Mouse (Mus musculus) midbrain, embryonic 12.5 days (tissue): ENCODE results near the gene Nlk. TPM values are rescaled to one million over a fixed set of nuclear protein-coding genes. Genes with fewer than 3 reads are reported as not detected.

Experiments
- ATAC-seq: fragments of 200-750 bp; cut with Nextera tagmentation; 2 replicates; pipeline ENCODE4 v1.8.0; 2017; ENCODE audit warnings: low read depth, moderate TSS enrichment, moderate library complexity; ENCODE audit not compliant: low FRiP score
- H3K27ac ChIP-seq: fragments of 300-500 bp; sonication (generic); replicated peaks from 2 replicates; pipeline ENCODE4 v1.5.1; 2016; ENCODE audit warnings: mild to moderate bottlenecking
- H3K27me3 ChIP-seq: fragments of 300-500 bp; sonication (generic); 2 replicates; pipeline ENCODE4 v1.6.1; 2016; ENCODE audit warnings: mild to moderate bottlenecking
- H3K36me3 ChIP-seq: fragments of 300-500 bp; sonication (generic); 2 replicates; pipeline ENCODE4 v1.6.1; 2016
- H3K4me1 ChIP-seq: fragments of 300-500 bp; sonication (generic); 2 replicates; pipeline ENCODE4 v1.6.1; 2016
- H3K4me2 ChIP-seq: fragments of 300-500 bp; sonication (generic); replicated peaks from 2 replicates; pipeline ENCODE4 v1.6.1; 2016; ENCODE audit warnings: mild to moderate bottlenecking, moderate library complexity
- H3K4me3 ChIP-seq: fragments of 300-500 bp; sonication (generic); 2 replicates; pipeline ENCODE4 v1.5.1; 2016; ENCODE audit warnings: mild to moderate bottlenecking
- H3K9ac ChIP-seq: fragments of 300-500 bp; sonication (generic); replicated peaks from 2 replicates; pipeline ENCODE4 v1.6.1; 2016; ENCODE audit warnings: mild to moderate bottlenecking, moderate library complexity
- H3K9me3 ChIP-seq: fragments of 300-500 bp; sonication (generic); 2 replicates; pipeline ENCODE4 v1.6.1; 2016; ENCODE audit warnings: mild to moderate bottlenecking
- WGBS: fragments of 180-500 bp; shearing (Covaris S2); methylation state at CpG from one replicate; pipeline ENCODE4 v1.1.7; 2016; 5-methylcytosine and 5-hydroxymethylcytosine counted together
- polyA plus RNA-seq: library from polyadenylated mRNA; unstranded; fragments of >200 nt; fragmentation: Nextera tagmentation; extraction: Ambion mirVana; gene quantifications from 2 replicates; pipeline ENCODE4 v1.2.1, GENCODE M21; 2016

Nlk gene
- polyA plus RNA-seq, 1 experiment from 2014 or later: 25.4 TPM

DNA sequence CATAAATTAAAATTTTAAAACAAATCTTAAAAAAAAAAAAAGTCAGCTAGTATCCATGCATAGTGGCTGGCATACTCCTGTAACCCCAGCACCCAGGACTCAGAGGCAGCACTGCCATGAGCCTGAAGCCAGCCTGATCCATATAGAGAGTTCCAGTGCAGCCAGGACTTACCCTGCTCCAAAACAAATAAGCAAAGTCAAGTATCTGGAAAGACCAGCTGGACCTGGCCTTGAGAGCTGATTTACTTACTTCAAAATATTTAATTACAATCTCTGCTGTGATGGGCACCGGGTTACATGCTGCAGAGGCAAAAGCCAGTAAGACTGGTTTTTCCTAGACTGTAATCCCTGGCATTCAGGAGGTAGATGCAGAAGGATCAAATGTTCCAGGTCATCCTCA, 27.6 kb upstream of the Nlk start:
- H3K36me3 ChIP-seq: no peaks in the 10 kb centered on the region
- no peak overlapping the region for H3K9ac ChIP-seq
- H3K27ac ChIP-seq: no peak overlapping the region
- no peaks in the 10 kb centered on the region for H3K4me1 ChIP-seq
- H3K27me3 ChIP-seq: peaks cover 3% of the 10 kb centered on the region; the same call in 1 of the 2 replicates
- 88% methylated on average over 1 of the region's 1 CpGs for WGBS
- no peaks in the 10 kb centered on the region for H3K9me3 ChIP-seq
- no peak overlapping the region for H3K4me3 ChIP-seq
- ATAC-seq: no peak
- no peak overlapping the region for H3K4me2 ChIP-seq

DNA sequence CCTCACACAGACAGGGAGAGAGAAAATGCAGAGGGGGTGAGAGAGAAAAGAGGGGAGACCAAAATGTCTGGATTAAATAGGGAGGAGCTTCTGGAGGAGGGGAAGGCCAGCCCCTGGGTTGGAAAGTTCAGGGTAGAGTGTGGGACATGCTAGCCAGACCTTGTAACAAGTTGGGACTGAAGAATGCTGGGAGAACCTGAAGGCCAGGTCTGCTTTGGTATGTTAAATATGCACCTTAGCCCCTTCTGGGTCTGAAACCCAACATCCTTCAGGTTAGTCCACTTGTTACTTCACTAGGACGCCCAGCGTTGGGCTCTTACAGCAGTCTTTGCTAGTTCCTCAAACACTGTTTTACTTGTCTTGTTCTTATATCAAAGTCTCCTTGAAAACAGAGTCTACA, 24.2 kb upstream of the Nlk start:
- H3K36me3 ChIP-seq: no peaks in the 10 kb centered on the region
- no peak overlapping the region for H3K9ac ChIP-seq
- H3K9me3 ChIP-seq: no peaks in the 10 kb centered on the region
- no peak overlapping the region for H3K4me3 ChIP-seq
- 97% methylated on average over 2 of the region's 2 CpGs for WGBS
- no peak overlapping the region for H3K4me2 ChIP-seq
- H3K27ac ChIP-seq: no peak overlapping the region
- no peak for ATAC-seq
- peaks cover 3% of the 10 kb centered on the region; the same call in 1 of the 2 replicates for H3K27me3 ChIP-seq
- H3K4me1 ChIP-seq: no peaks in the 10 kb centered on the region

DNA sequence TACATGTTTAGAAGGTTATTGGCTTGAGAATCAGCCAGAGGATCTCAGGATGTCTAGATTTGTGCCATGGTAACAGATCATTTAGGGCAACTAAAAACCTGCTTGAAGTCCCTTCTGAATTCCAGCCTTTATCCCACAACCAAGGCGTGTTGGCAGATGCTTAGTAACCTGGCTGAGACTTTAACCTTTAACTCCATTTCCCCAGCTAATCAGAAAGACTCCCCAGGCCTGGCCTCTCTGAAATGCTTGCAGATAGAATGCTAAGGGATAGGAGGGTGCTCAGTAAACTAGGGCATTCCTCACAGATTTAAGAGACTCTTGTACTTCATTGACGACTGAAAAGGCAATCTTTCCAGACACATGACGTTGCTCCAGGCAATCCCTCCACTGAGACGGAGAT, 20.5 kb upstream of the Nlk start:
- WGBS: 59% methylated on average over 4 of the region's 4 CpGs
- no peak overlapping the region for H3K4me3 ChIP-seq

DNA sequence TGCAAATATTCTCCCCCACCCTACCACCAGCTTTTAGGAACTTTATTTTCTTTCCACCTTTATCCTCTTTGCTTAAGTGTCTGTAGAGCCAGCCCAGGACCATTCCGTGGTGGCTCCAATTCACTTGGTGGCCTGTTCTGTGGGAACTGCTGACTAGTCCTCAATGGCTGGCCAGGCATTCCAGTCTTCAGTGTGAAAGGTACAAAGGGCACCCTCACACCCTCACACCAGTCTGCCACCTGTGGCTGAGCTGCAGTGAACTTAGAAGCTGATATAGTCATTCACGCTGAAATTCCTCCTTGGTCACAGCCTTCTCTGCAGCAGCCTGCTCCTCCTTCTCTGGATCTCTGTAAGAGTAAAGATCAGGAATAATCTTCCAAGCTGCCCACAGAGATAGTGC, 11.5 kb upstream of the Nlk start:
- H3K4me1 ChIP-seq: no peaks in the 10 kb centered on the region
- no peaks in the 10 kb centered on the region for H3K9me3 ChIP-seq
- 88% methylated on average over 2 of the region's 2 CpGs for WGBS
- H3K36me3 ChIP-seq: no peaks in the 10 kb centered on the region
- H3K4me2 ChIP-seq: no peak overlapping the region
- ATAC-seq: no peak
- no peak overlapping the region for H3K27ac ChIP-seq
- H3K27me3 ChIP-seq: no peaks in the 10 kb centered on the region
- no peak overlapping the region for H3K9ac ChIP-seq
- H3K4me3 ChIP-seq: no peak overlapping the region

More for the DNA sequence above, 20.5 kb upstream of the Nlk start:
- no peak overlapping the region for H3K27ac ChIP-seq
- no peak for ATAC-seq
- no peaks in the 10 kb centered on the region for H3K9me3 ChIP-seq
- H3K27me3 ChIP-seq: no peaks in the 10 kb centered on the region
- H3K9ac ChIP-seq: no peak overlapping the region
- no peaks in the 10 kb centered on the region for H3K36me3 ChIP-seq
- H3K4me1 ChIP-seq: no peaks in the 10 kb centered on the region
- H3K4me2 ChIP-seq: no peak overlapping the region

DNA sequence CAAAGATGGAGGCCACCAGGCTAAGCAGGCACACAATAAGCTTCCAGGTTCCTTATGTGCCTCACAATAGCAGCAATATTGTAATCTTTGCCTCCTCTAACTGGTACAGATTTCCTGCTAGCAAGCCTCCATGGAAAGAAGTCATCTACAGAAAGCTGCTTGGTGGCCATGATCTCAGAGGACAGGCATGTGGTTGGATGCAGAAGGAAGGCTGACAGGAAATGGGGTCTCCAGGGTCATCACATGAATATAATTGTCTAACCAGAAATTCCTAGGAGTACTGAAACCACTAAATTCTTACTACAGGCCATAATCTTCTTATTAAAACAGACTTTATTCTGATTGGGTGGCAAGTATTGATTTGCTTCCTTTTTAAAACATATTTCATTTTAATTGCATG, 8.9 kb upstream of the Nlk start:
- H3K4me3 ChIP-seq: no peak overlapping the region
- no peak overlapping the region for H3K4me2 ChIP-seq
- H3K27me3 ChIP-seq: no peaks in the 10 kb centered on the region
- no peaks in the 10 kb centered on the region for H3K9me3 ChIP-seq
- no peaks in the 10 kb centered on the region for H3K4me1 ChIP-seq
- no peak for ATAC-seq
- H3K36me3 ChIP-seq: no peaks in the 10 kb centered on the region
- H3K27ac ChIP-seq: no peak overlapping the region
- no peak overlapping the region for H3K9ac ChIP-seq

DNA sequence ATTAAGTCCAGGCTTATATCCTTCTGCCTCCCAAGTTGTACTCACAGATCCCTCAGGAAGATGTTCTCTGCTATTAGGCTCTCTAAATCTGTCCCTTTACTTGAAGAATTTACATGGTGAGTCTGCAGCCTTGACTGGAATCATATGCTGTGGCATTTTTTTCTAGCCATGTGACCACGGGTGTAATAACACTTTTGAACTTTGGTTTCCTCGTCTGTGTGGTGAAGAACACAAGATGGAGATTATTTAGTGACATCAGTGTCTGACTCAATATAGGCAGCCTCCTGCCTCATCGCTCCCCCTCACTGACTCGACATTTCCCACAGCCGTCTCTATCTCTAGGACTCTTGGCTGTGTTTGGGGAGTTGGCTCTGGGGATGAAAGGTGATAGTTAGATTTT, 5.9 kb upstream of the Nlk start:
- Histone ChIP-seq H3K27me3 (no peaks in the 10 kb centered on the region), H3K4me1 (no peaks in the 10 kb centered on the region), H3K27ac (no peak overlapping the region), H3K9ac (no peak overlapping the region), H3K4me2 (no peak overlapping the region), H3K36me3 (no peaks in the 10 kb centered on the region), H3K9me3 (no peaks in the 10 kb centered on the region), H3K4me3 (no peak overlapping the region)
- WGBS: 89% methylated on average over 5 of the region's 5 CpGs
- ATAC-seq: no peak

DNA sequence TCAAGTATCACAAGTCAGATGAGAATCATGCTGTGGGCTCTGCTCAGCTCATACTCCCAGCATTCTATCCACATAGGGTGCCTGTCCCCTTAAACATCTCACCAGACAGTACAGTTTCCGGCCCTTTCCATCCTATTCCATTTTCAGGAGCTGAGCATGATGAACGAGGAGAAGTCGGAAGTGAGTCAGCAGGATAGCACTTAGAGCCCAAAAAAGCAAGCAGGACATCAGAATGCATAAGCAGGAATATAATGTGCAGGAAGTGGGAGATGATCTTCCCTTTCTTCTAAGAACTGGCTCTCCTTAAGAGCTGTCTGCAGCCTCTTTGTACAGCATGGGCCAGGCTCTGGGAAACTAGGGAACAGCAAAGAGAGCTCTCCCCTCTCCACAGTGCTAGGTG, 5.1 kb upstream of the Nlk start:
- ATAC-seq: no peak
- H3K4me1 ChIP-seq: no peaks in the 10 kb centered on the region
- no peak overlapping the region for H3K9ac ChIP-seq
- H3K4me2 ChIP-seq: no peak overlapping the region
- H3K27me3 ChIP-seq: no peaks in the 10 kb centered on the region
- H3K4me3 ChIP-seq: no peak overlapping the region
- WGBS: 78% methylated on average over 3 of the region's 3 CpGs
- no peaks in the 10 kb centered on the region for H3K9me3 ChIP-seq
- no peak overlapping the region for H3K27ac ChIP-seq
- no peaks in the 10 kb centered on the region for H3K36me3 ChIP-seq

DNA sequence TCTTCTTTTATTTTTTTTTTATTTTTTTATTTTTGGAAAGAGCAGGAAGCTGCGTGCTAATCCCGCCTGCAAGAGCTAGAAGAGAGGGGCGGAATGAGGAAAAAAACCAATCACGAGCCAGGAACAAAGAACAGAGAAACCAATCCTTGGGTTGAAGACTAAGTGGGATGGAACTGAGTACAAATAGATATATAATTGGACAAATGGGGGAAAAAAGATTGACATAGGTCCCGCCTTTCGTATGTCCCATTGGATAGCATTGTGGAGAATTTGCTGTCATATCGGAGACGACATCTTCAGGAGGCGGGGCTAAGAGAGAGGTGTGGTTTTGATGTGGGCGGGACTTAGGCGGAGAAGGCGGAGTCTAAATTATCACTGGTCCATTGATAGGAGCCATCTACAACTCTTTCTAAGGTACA, 589 bp upstream of the Nlk start:
- Histone ChIP-seq H3K9ac (no peak overlapping the region), H3K27me3 (no peaks in the 10 kb centered on the region), H3K4me3 (peak overlapping the region; percentile 91), H3K36me3 (no peaks in the 10 kb centered on the region), H3K9me3 (no peaks in the 10 kb centered on the region), H3K27ac (peak overlapping the region; percentile 82), H3K4me1 (peaks cover 32% of the 10 kb centered on the region), H3K4me2 (peak overlapping the region; percentile 26)
- ATAC-seq: peak; percentile 88
- under 1% methylated on average over 12 of the region's 12 CpGs for WGBS

DNA sequence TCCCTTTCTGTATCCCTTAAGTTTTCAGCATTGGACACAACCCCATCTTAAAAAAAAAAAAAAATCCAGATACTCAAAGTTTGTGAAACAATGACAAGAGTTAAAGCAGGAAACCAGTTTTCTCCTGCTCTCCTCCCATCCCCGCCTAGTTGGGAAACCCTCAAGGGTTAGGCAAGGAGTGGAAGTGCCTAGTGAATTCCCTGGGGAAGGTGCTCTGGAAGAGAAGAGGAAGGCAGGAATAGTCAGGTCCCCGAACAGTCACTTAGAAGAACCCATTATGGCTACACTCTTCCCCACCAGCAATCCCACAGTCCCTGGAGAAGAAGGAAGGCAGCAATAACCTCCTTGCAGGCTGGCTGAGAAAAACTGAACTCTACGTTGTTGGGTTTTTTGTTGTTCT, 2.9 kb downstream of the Nlk start:
- H3K27ac ChIP-seq: no peak overlapping the region
- ATAC-seq: no peak
- H3K27me3 ChIP-seq: no peaks in the 10 kb centered on the region
- WGBS: 73% methylated on average over 3 of the region's 3 CpGs
- no peaks in the 10 kb centered on the region for H3K9me3 ChIP-seq
- peaks cover 43% of the 10 kb centered on the region for H3K4me1 ChIP-seq
- no peak overlapping the region for H3K9ac ChIP-seq
- no peaks in the 10 kb centered on the region for H3K36me3 ChIP-seq
- peak overlapping the region; percentile 45 for H3K4me2 ChIP-seq
- H3K4me3 ChIP-seq: peak overlapping the region; percentile 6

DNA sequence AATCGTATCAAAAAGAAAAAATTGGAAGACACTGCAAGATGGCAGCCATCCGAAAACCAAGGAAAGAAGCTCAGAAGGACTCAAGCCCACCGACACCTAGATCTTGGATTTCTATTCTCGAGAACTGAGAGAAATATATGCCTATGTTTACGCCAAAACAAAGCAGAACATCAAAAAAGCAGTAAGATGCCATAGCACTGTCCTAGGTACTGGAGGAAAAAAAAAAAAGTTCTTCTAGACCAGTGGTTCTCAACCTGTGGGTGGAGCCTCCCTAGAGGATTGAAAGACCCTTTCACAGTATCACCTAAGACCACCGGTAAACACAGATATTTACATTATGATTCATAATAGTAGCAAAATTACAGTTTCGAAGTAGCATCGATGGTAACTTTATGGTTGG, 3.9 kb downstream of the Nlk start:
- Histone ChIP-seq H3K36me3 (no peaks in the 10 kb centered on the region), H3K27ac (no peak overlapping the region), H3K9ac (no peak overlapping the region), H3K27me3 (no peaks in the 10 kb centered on the region), H3K4me3 (no peak overlapping the region), H3K9me3 (no peaks in the 10 kb centered on the region), H3K4me2 (peak overlapping the region; percentile 19; the same call in 1 of the 2 replicates), H3K4me1 (peaks cover 43% of the 10 kb centered on the region)
- ATAC-seq: no peak
- 95% methylated on average over 8 of the region's 8 CpGs for WGBS

DNA sequence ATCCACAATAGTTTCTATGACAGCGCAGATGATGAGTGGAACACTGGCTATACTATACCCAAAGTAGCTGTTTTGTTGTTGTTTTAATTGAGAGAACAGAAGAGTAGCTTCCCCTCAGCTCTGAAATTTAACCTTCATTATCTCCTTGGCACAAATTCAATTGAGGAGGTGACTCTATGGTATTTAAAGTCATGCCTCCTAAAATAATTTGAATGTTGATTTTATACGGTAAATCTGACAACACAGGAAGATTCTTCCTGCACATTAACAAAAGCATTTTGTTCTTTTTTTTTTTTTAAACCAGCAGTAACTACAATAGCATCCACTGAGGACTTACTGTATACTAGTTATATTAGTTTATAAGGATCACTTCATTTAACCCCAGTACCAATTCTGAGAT, 6.0 kb downstream of the Nlk start:
- 83% methylated on average over 2 of the region's 2 CpGs for WGBS
- Histone ChIP-seq H3K27ac (no peak overlapping the region), H3K9me3 (no peaks in the 10 kb centered on the region), H3K36me3 (no peaks in the 10 kb centered on the region), H3K9ac (no peak overlapping the region), H3K4me1 (peaks cover 41% of the 10 kb centered on the region), H3K4me2 (no peak overlapping the region), H3K4me3 (no peak overlapping the region), H3K27me3 (no peaks in the 10 kb centered on the region)
- no peak for ATAC-seq

DNA sequence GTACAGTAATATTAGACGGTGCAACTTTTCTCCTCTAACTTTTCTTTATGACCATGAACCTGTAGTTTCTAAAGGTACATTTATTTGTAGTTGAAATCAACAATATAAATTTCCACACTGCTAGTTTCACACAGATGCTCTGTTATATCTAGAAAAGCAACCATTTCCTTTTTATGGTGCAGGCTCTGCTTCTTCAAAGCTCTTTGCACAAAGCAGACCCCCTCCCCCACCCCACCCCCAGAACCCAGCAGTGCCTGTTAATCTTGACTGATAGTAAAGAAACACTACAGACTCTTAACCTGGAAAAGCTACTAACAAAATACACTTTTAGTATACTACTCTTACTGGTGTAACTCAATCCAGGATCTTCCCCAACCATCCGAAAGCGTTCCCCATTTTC, 6.6 kb downstream of the Nlk start:
- Histone ChIP-seq H3K36me3 (no peaks in the 10 kb centered on the region), H3K4me2 (no peak overlapping the region), H3K27ac (no peak overlapping the region), H3K4me1 (peaks cover 34% of the 10 kb centered on the region), H3K4me3 (no peak overlapping the region), H3K27me3 (no peaks in the 10 kb centered on the region), H3K9ac (no peak overlapping the region), H3K9me3 (no peaks in the 10 kb centered on the region)
- ATAC-seq: no peak
- WGBS: 94% methylated on average over 3 of the region's 3 CpGs

DNA sequence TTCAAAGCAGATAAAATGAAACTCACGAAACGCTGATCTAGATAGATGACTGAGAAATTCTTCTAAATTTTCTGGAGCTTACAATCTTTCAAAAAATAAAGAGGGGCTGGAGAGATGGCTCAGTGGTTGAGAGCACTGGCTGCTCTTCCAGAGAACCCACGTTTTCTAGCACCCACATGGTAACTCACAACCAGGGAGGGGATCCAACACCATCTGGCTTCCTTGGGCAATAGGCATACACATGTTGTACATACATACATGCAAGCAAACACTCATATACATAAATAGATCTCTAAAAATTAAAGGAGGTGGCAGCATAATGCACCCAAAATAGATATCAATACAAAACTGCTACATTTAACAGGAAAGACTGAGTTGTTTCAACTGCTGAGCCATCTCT, 16.1 kb downstream of the Nlk start:
- 91% methylated on average over 3 of the region's 3 CpGs for WGBS

More for the DNA sequence above, 16.1 kb downstream of the Nlk start:
- H3K9ac ChIP-seq: no peak overlapping the region
- peaks cover 11% of the 10 kb centered on the region; the same call in 1 of the 2 replicates for H3K36me3 ChIP-seq
- no peaks in the 10 kb centered on the region for H3K9me3 ChIP-seq
- H3K4me1 ChIP-seq: no peaks in the 10 kb centered on the region
- no peak overlapping the region for H3K4me3 ChIP-seq
- no peak overlapping the region for H3K4me2 ChIP-seq
- no peak for ATAC-seq
- no peak overlapping the region for H3K27ac ChIP-seq
- H3K27me3 ChIP-seq: no peaks in the 10 kb centered on the region
